Mouse (Mus musculus) embryo, embryonic 10.5 days (tissue): ENCODE measurements at regions not wholly inside any gene's neighbourhood (a gene's known extent, or its start where the extent isn't known, plus 50 kb on each side); places are given as distances from the start of the nearest gene placed in this dataset.
A peak's percentile ranks its signal among the peaks of the same experiment; 100 is the strongest.

Experiments used
- DNase-seq: peaks from one replicate; pipeline ENCODE4 v3.0.0-alpha.2; 2015; ENCODE audit warnings: low spot score

DNA sequence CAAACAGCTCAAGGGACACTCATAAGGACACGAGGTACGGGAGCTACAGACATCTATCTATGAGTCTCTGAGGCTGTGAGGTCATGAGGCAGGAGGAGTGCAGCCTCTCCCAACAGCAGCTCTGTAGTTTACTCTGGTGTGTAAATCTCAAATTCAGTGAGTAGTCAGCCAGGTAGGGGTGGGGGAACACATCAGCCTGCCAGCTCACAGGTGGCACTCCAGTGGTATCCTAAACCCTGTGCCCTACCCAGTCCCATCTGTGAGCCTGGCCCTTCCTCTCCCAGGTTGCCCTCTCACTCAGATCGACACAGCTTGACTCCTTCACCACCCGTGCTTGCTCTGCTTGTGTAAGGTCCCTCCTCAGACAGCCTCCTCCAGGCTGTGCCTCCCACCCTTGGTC is 202.2 kb downstream of the Sipa1l2 start:
- no peak for DNase-seq

DNA sequence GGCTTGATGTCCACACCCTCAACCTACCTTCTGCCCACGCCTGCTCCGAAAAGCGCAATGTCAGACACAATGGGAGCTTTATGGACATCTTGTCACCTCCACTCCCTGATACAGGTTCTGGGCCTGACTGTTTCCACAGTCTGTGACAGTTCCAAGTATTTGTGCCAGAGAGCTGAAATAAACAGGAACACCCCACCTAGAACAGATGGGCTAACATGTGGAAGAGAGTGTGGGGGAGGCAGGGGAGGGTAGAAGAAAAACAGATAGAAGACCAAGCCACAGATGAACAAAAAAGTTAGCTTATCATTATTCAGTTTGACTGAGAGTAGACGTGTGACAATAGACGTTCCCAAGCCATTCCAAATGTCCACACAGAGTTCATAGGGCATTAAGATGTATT is 204.6 kb downstream of the Sipa1l2 start:
- no peak for DNase-seq

DNA sequence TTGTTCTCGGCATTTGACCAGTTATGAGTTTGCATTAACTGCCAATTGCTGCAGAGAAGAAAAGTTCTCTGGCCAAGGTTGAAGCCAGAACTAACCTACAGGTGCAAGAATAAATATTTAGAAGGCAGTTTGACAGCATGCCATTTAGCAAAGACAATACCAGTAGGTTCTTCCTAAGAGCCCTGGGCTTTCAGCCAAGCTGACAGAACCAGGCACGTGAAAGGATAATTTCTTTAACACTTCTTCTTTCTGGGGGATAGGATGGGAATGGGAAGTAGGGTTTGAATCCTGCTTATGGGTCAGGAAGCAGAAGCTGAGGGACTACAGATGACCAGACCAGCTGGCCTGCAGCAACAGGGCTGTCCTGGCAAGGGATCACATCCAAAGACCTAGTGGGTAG is 210.2 kb downstream of the Sipa1l2 start:
- no peak for DNase-seq

DNA sequence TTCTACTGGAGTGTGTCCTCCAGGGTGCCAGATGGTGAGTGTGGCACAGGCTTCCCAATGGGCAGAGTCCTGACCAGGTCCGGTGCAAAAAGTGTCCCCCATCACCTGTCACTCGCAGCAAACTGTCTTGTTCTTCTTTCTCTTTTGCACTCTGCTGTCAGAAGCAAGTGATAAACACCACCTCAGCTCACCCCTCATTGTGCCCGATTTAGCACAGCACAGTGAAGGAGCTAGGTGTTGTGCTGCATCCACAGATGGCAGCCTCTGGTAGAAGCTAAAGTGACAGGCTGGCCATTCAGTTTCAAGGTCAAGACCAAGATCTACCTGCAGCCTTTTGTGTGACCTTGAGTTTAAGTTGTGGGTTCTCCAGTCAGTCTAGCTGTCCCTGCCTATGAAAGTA is 211.8 kb downstream of the Sipa1l2 start:
- DNase-seq, result no peak

DNA sequence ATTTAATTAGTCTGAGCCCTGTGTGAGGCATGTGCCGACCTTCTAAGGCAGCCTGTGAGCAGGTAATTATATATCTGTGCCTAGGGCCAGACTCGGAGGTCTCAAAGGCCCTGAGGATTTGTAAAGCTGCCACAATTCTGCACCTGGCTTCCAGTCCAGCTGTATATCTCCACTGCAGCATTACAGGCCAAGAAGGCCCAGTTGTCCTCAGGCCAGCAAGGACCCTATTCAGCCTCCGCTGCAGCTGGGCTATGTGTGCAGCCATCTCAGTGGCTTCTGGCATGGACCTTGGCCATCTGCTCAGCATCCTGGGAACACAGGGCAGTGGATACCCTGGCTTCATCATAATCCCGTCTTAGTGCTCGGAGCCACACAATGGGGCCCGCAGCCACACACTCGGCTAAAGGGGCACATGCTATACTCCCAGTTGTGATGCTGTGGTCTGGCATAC is 214.5 kb downstream of the Sipa1l2 start:
- no peak for DNase-seq

DNA sequence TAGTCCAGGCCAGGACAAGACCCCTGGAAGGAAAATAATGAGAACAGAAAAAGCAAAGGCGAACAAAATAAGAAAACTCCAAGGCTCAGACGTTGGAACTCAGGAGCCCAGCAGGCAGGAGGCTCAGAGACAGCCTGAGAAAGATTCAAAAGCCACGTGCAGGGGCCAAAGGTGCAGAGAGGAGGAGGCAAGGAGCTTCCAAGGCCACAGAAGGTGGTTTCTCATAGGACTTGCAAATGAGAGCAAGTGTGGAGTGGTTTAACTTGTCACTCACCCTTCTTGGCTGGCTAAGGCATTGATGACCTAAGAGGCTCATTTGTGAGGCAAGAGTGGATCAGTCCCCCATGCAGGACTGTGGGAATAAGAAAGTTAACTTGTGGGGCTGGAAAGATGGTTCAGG is 217.3 kb downstream of the Sipa1l2 start:
- DNase-seq, result no peak

DNA sequence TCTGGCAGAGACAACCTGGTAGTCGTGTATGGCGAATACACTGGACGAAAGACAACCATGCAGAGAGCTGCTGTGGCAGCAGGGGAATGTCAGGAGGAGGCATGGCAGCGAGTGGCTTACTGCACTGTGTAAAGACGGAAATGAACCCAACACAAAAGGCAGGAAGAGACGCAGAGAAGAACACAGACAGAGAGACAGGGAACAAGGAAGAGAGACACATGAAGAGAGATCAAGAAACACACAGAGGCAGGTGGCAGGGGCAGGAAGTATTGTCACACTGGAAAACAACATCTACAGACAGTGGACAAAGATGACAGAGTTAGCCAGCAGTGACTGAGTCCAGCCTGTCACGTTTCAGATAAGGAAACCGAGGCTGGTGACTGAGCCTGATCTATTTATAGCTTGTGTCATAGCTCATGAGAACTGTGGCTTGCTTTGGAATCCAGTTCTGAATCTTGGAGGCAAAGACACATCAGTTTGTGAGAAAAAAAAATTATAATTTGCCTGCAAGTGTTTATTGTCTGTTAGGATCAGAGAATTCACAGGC is 218.0 kb downstream of the Sipa1l2 start:
- DNase-seq, result no peak

DNA sequence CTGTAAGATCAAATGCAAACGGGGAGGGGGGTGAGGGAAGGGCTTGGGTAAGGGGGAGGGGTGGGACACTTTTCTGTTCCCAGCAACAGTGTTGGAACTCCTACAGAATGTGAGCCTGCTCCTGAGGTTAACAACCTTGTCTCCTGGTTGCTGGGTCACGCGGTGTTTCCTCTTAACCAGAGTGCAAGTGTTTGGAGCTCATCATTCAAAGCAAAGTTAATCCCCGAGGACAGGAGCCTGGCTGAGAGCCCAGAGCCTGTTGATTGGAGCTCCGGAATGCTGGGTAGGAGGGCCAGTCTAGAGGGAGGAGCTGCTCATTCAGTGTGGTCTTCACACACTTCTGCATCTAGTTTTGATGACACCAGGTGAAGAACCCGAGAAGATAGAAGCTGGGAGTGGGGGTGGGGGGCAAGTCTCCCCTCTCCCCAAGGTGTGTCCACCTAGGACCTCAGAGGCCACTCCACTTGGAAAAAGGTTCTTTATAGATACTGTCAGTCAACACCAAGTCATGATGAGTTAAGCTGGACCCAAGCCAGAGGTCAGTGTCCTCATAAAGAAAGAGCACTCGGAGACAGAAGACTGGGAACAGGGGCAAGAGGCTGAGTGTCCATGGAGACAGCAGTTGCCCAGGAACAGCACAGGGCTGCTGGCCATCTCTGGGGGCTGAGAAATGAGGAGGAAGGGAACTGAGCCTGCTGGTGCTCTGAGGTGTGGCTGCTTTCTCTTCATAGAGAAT is 220.2 kb downstream of the Sipa1l2 start:
- peak; percentile 76 for DNase-seq

DNA sequence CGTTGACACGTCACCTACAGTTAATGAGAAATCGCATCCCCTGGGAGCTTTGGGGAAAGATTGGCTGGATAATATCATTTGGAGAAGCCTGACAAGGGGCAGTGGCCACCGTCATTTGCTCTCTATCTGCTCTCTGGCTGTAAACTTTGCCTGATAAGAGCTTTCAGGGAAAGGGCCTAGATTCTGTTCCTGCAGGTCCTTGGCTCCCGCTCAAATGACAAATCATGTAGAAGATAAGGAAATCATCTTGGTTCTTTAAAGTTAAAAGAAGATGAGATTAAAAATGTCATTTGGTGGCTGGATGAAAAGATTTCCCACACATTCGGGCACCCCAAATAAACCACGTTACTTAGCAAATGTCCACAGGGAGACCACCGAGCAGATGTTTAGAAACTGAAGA is 223.4 kb downstream of the Sipa1l2 start:
- DNase-seq, result no peak

DNA sequence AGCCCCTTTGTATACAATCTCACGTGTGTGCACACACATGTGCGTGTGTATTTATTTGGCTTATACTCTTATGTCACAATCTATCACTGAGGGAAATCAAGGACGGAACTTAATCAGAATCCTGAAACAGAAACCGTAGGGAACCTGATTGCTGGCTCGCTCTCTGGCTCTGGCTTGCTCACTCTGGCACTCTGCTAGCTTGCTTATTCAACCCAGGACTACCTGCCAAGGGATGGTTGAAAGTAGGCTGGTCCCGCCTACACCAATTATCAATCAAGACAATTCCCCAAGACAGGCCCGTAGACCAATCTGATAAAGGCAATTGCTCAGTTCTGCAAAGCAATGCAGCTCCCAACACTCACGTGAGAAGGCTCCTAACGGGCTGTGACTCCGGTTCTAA is 224.0 kb downstream of the Sipa1l2 start:
- no peak for DNase-seq

DNA sequence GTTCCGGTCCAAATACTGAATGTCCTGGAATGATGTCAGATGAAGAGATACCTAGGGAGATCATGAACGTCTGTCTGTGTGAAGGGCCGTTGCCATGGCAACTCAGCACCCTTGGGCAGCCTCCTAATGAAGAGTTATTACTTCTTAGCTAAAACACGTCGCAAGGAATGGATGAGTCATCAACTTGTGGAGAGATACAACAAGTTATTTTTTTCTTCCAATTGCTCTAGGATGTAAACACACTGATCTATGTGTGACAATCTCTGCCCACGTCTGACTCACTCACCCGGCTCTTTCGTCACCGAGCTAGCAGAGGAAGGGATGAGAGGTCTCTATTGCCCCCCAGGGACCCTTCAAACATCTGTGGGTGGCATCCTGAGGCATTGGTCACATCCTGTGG is 225.7 kb downstream of the Sipa1l2 start:
- DNase-seq, result no peak

DNA sequence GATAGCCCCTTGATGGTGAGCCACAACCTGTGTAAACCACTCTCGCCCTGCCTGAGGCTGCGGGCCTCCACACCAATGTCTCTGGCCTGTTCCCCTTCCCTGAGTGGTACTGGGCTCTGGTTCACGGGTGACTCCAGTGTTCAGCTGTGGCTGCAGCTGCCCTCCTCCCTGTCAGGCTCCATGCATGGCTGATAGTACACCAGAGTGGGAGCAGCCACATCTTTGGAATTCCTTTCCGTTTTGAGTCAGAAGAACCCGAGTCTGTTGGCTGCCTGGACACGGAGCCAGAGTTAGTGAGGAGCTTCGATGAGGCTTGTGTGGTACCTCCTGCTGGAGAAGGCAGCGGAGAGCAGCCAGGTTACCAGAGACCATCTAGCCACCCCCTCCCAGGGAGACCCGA is 227.1 kb downstream of the Sipa1l2 start:
- DNase-seq, result no peak

DNA sequence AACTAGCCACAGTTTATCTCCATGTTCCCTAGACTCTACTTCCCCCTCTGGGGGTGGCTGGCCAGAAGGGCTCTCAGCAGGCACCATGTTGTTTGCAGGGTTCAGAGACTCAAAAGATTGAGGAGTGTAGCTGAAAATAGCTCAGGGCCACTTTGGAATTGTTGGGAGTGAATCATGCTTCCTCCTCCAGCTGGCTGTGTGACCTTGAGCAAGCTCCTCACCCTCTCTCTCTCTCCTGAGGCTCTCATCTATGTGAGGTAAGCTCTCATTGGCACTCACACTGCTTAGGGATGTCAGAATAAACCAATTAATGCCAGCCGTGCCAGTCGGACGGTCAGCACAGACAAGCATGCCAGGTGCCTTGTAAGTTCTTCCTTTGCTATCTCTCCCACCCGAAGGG is 228.0 kb downstream of the Sipa1l2 start:
- DNase-seq, result no peak

DNA sequence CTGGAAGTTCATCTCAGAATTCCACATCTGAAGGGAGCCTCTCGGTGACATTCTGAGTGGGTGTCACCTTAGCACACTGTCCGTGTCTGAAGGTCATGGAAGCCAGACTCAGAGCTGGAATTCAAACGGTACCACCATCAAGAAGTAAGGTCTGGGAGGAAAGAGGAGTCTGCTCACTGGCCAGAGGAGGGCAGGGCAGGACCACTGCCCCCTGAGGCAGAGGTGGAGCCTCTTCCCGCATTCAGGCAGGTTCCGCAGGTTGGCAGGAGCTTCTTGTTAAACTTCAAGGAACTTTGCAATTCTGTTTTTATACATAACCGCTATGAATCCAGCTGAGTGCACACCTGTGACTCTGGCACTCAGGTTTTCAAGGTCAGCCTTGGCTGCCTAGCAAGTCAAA is 231.4 kb downstream of the Sipa1l2 start:
- DNase-seq, result peak; percentile 52

DNA sequence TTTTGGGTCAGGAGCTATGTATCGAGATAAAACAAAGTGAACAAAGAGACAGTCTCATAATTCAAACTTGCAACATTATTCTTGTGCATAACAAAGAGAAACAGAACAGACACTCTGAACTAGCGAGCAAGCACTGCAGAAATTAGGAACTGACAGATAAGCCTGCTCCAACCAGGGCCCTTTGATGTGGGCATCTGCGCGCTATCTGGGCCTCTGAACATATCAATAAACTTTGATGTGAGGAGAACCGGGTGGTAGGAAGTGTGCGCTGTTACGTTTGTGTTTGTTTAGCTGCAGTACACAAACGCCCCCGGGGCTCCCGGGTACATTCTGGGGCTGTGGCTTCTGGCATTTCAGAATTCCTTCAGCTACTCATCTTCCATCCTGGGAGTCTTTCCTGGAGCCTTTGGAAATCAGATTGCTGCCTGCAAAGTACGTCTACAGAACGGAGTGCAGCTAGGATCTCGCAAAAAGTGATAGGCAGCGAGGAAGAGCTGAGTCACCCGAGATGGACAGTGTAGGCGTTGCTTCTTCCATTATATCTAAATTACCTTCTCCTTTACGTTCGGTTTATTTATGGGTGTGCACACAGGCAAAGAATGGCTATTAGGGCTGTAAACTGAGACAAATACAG is 232.0 kb downstream of the Sipa1l2 start:
- DNase-seq, result no peak

DNA sequence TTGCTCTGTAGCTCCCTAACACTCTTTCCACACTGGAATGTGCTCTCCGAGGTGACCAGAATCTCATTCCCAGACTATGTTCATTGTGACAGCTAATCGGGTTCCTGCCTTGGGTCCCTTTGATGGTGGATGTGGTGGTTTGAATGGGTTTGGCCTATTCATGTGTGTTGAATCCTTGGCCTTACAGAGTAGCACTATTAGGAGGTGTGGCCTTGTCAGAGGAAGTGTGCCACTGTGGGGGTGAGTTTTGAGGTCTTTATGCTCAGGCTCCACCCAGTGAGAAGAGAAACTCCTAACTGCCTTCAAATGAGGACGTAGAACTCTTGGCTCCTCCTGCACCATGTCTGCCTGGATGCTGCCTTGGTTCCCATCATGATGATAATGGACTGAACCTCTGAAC is 232.8 kb downstream of the Sipa1l2 start:
- no peak for DNase-seq

DNA sequence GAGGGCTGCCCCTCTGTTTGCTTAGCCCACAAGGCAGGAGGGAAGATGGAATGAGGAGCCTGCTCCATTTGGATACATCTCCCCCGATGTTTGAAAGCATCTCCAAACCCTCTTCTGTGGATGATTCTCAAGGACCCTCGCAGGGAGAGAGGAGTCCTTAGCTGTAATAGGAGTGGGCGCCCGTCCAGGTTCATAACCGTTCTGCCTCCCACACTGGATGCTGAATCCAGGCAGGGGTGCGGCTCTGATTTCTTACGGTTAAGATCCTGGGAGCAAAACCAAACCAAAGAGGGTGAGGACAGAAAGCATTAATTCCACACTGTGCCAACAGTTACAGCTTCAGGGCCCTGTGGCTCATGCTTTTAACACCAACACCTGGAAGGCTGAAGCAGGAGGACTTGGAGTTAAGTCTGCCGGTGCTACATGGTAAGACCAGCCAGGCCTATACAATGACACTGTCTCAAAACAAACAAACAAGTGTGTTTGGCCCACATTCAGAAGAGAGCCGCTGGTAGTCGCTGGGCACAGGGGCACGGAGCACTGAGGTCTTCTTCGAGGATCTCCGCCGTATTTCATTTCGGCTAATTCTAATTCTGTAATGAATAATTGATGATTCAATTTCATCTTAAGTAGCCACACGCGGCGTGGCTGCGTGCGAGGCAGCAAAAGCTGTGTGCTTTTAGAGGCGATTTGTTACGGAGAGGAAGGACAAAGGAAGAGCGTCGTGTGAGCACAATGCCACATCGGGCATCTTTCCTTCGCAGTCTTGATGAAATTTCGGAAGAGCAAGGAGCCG is 233.8 kb downstream of the Sipa1l2 start:
- DNase-seq, result peak; percentile 52

DNA sequence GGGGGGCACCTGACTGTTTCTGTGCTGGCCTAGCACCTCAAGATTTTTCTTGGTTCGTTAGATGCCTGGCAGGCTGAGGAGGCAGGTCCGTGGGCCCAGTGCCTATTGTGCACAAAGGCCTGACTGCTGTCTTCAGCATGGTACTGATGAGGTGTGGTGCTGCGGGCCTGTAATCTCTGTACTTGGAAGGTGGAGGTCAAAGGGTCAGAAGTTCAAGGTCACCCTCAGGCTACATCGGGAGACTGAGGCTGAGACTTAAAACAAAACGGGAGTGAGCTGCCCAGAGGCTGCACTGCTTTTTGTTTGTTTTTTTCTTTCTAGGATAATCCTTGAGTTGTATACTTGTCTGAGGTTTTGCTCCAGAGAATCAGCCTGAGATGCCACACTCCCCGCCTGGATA is 234.4 kb downstream of the Sipa1l2 start:
- no peak for DNase-seq

DNA sequence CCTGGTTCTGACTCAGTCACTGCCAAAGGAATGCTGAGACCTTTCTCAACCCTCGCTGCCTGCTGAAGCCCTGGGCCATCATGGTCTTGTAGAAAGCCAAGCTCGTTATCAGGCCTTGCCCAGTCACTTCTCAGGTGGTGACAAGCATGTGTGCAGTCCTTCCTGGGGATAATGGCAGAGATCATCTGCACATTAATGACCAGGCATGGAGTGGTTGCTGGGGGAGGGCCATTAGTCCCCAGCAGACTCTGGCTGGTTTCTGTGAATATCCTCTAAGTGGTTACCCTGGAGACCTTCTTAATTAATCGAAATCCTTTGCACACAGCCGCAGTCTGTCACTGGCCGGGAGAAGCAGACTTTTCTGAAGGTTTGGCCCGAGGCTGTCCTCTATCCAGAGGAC is 239.0 kb downstream of the Sipa1l2 start:
- DNase-seq, result no peak

DNA sequence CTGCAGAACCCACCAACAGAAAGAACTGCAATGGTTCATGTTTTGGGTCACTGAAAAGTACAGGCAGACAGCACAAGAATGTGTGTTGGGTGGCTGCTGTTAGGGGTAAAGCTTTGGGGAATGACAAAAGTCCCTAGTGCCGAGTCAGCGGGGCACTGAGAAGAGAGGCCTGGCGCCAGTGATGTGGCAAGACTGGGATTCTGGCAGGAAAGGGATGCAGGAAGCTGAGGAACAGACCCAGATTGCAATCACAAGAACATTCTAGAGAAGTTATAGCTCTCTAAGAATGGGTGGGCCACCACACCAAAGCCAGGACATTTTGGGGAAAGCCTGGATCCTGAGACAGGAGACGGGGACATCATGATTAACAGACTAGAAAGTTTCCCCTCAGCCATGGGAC is 241.0 kb downstream of the Sipa1l2 start:
- no peak for DNase-seq

DNA sequence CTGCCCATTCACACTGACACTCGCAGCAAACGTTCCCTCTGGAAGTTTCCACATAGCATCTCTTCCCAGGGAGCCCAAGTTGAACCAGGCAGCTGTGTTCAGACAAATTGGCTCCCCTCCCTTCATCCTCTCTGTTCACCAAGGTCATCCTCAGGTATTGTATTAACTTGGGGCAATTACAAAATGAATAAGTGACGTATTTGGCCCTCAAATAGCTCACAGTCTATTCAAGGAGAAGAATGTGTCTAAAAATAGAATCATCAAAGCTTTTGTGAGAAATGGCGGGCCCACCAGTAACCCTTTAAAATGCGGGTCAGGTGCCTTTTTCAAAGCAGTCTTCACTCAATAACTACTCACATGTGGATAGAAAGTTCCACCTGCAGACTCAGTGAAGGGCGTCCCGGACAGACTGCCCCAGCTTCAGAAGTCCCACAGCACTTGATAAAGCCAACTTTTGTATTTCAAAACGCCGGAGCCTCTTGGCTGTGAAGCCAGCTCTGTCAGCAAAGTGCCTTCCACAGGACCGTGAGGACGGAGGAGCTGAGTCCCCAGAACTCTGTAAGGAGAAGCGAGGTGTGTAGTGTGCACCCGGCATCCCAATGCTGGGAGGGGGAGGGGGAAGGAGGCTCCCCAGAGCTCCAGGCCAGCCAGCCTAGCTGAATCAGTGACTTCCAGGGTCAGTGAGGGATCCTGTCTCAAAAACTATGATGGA is 241.9 kb downstream of the Sipa1l2 start:
- no peak for DNase-seq

DNA sequence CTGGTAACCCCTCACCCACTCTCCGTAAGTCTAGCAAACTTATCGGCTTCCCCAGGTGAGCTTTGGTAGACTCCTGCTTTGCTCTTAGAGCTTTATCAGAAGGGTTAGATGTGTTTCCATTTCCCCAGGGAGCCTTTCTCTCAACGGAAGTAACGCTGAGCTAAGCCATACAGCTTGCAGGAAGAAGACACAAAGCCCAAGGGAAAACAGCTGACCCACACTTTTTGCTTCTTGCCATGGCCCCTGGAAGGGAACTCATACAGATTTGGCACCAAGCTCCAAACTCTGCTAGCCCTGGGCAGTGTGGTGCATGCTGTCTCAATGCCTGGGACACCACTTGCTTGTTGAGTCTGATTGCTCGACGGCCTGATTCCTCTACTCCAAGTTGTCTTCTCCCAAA is 242.6 kb downstream of the Sipa1l2 start:
- DNase-seq, result no peak
